ENCODE assay signal across 9 mouse cellular contexts in genomic region chr4:132180710-132181109, GRCm38 (mm10). TPM values are rescaled to one million over a fixed set of nuclear protein-coding genes. Genes with fewer than 3 reads are reported as not detected.
DNase-seq lines count a peak whose midpoint lies in the region; ATAC-seq and TF ChIP-seq lines count a peak whose summit lies in the region.
"Had no signal": no experiment of that assay in that cellular context is flagged by ENCODE, and none has a peak within 500 bp of the region (broad histone marks: within the 10 kb centered on the region; RNA-seq: fewer than 3 reads in every experiment).

No protein-coding gene starts in this region.

- no peak overlapping the region for H3K9ac ChIP-seq in midbrain, embryonic 16.5 days (ENCODE audit: low read depth, low read length)
- H3K9ac ChIP-seq in hindbrain, postnatal 0 days (replicated peaks; ENCODE audit: low read length) = no peak overlapping the region
- no peak overlapping the region for H3K9ac ChIP-seq in stomach, postnatal 0 days (ENCODE audit: low read length)
- H3K9ac ChIP-seq: liver, embryonic 13.5 days had no signal

- H3K36me3 ChIP-seq in midbrain, embryonic 10.5 days = peaks cover 50% of the 10 kb centered on the region
- H3K36me3 ChIP-seq in midbrain, embryonic 16.5 days (ENCODE audit: control insufficient read depth, insufficient read depth, low read length) = peaks cover 8% of the 10 kb centered on the region; the same call in 1 of the 2 replicates
- peaks cover 11% of the 10 kb centered on the region for H3K36me3 ChIP-seq in hindbrain, postnatal 0 days (ENCODE audit: insufficient read depth, low read length)
- H3K36me3 ChIP-seq in stomach, postnatal 0 days (ENCODE audit: control insufficient read depth, insufficient read depth, low read length) = peaks cover 3% of the 10 kb centered on the region; the same call in 1 of the 2 replicates

- no peaks in the 10 kb centered on the region for H3K9me3 ChIP-seq in midbrain, embryonic 10.5 days (replicated peaks)
- no peaks in the 10 kb centered on the region for H3K9me3 ChIP-seq in midbrain, embryonic 16.5 days (replicated peaks; ENCODE audit: control insufficient read depth, low read length, poor library complexity, severe bottlenecking)
- no peaks in the 10 kb centered on the region for H3K9me3 ChIP-seq in hindbrain, postnatal 0 days (ENCODE audit: low read length)
- H3K9me3 ChIP-seq in stomach, postnatal 0 days (ENCODE audit: control insufficient read depth, low read length) = no peaks in the 10 kb centered on the region
- H3K9me3 ChIP-seq: liver, embryonic 13.5 days had no signal

- no peak overlapping the region for H3K27ac ChIP-seq in midbrain, embryonic 10.5 days (replicated peaks)
- no peak overlapping the region for H3K27ac ChIP-seq in midbrain, embryonic 16.5 days (ENCODE audit: low read length)
- H3K27ac ChIP-seq in hindbrain, postnatal 0 days = no peak overlapping the region
- no peak overlapping the region for H3K27ac ChIP-seq in stomach, postnatal 0 days (replicated peaks)
- H3K27ac ChIP-seq: liver, embryonic 13.5 days had no signal

- DNase-seq in heart, adult 11 months = peak; percentile 58
- no peak for DNase-seq in heart, adult 9 months (ENCODE audit: low spot score in 2 of 2)
- peak; percentile 40 for DNase-seq in midbrain, embryonic 10.5 days (ENCODE audit: low spot score)
- peak; percentile 81 for DNase-seq in ZHBTc4 (ENCODE audit: low read depth, low spot score)
- peak; percentile 59 for DNase-seq in hindbrain, postnatal 0 days (ENCODE audit: low spot score)
- peak; percentile 50 for DNase-seq in stomach, postnatal 0 days (ENCODE audit: low spot score)
- DNase-seq in urinary bladder, postnatal 36 days (ENCODE audit: low spot score in 2 of 2) = no peak
- DNase-seq: liver, embryonic 13.5 days had no signal

- TF ChIP-seq EP300 in stomach, postnatal 0 days (optimal IDR thresholded peaks at IDR 0.05) = no peak

- no peaks in the 10 kb centered on the region for H3K27me3 ChIP-seq in midbrain, embryonic 10.5 days (ENCODE audit: low read depth, poor library complexity, severe bottlenecking)
- H3K27me3 ChIP-seq in midbrain, embryonic 16.5 days (ENCODE audit: control insufficient read depth, insufficient read depth, low read depth, low read length) = no peaks in the 10 kb centered on the region
- no peaks in the 10 kb centered on the region for H3K27me3 ChIP-seq in hindbrain, postnatal 0 days (ENCODE audit: insufficient read depth, low read length)
- H3K27me3 ChIP-seq in stomach, postnatal 0 days (ENCODE audit: control insufficient read depth, insufficient read depth, low read length) = no peaks in the 10 kb centered on the region
- H3K27me3 ChIP-seq: liver, embryonic 13.5 days had no signal

- ATAC-seq in midbrain, embryonic 16.5 days = no peak
- no peak for ATAC-seq in hindbrain, postnatal 0 days
- ATAC-seq in stomach, postnatal 0 days (ENCODE audit: low FRiP score, low TSS enrichment) = no peak

- H3K4me3 ChIP-seq in midbrain, embryonic 10.5 days = no peak overlapping the region
- H3K4me3 ChIP-seq in midbrain, embryonic 16.5 days (ENCODE audit: low read depth, low read length) = no peak overlapping the region
- no peak overlapping the region for H3K4me3 ChIP-seq in hindbrain, postnatal 0 days (ENCODE audit: low read length)
- H3K4me3 ChIP-seq in stomach, postnatal 0 days (ENCODE audit: low read depth, low read length) = no peak overlapping the region
- H3K4me3 ChIP-seq: liver, embryonic 13.5 days had no signal

- H3K4me2 ChIP-seq in midbrain, embryonic 16.5 days (ENCODE audit: low read length) = no peak overlapping the region
- no peak overlapping the region for H3K4me2 ChIP-seq in hindbrain, postnatal 0 days (ENCODE audit: low read depth, low read length)
- H3K4me2 ChIP-seq in stomach, postnatal 0 days (replicated peaks; ENCODE audit: low read depth) = no peak overlapping the region
- H3K4me2 ChIP-seq: liver, embryonic 13.5 days had no signal

- H3K4me1 ChIP-seq in midbrain, embryonic 10.5 days = no peaks in the 10 kb centered on the region
- H3K4me1 ChIP-seq in midbrain, embryonic 16.5 days (ENCODE audit: control insufficient read depth, insufficient read depth, low read length) = no peaks in the 10 kb centered on the region
- no peaks in the 10 kb centered on the region for H3K4me1 ChIP-seq in hindbrain, postnatal 0 days (ENCODE audit: insufficient read depth, low read length)
- H3K4me1 ChIP-seq in stomach, postnatal 0 days (replicated peaks; ENCODE audit: control insufficient read depth, insufficient read depth) = no peaks in the 10 kb centered on the region

- TF ChIP-seq CTCF in hindbrain, postnatal 0 days (IDR thresholded peaks at IDR 0.05; ENCODE audit: low read depth) = peak; percentile 53
- peak; percentile 61 for TF ChIP-seq CTCF in stomach, postnatal 0 days (IDR thresholded peaks at IDR 0.05; ENCODE audit: low read depth)

- WGBS in midbrain, embryonic 10.5 days = 78% methylated on average over 9 of the region's 9 CpGs
- 79% methylated on average over 9 of the region's 9 CpGs for WGBS in midbrain, embryonic 16.5 days
- WGBS in hindbrain, postnatal 0 days = 71% methylated on average over 9 of the region's 9 CpGs
- 67% methylated on average over 9 of the region's 9 CpGs for WGBS in stomach, postnatal 0 days

RNA-seq across cellular contexts. Expression of gene Ythdf2, which starts 31.4 kb away (rescaled TPM):
- polyA plus RNA-seq in midbrain, embryonic 10.5 days (2016; fragmentation: Nextera tagmentation; extraction: Ambion mirVana) = 148 and 150 TPM in 2 replicates
- 109 and 124 TPM in 2 replicates for polyA plus RNA-seq in midbrain, embryonic 16.5 days (2015; fragmentation: Nextera tagmentation; extraction: Ambion mirVana)
- total RNA-seq in hindbrain, postnatal 0 days (2014; rRNA removed) = 56.4 and 57.1 TPM in 2 replicates
- polyA plus RNA-seq in hindbrain, postnatal 0 days (2015; fragmentation: Nextera tagmentation; extraction: Ambion mirVana) = 86.4 and 87.7 TPM in 2 replicates
- polyA plus RNA-seq in stomach, postnatal 0 days (2015; fragmentation: Nextera tagmentation; extraction: Ambion mirVana) = 52.6 and 53.8 TPM in 2 replicates

RNA-seq across cellular contexts. Expression of gene Oprd1, which starts 36.4 kb away (rescaled TPM):
- 0.06 and 0.07 TPM in 2 replicates for polyA plus RNA-seq in midbrain, embryonic 10.5 days (2016; fragmentation: Nextera tagmentation; extraction: Ambion mirVana)
- polyA plus RNA-seq in midbrain, embryonic 16.5 days (2015; fragmentation: Nextera tagmentation; extraction: Ambion mirVana) = 0.39 and 0.84 TPM in 2 replicates
- total RNA-seq in hindbrain, postnatal 0 days (2014; rRNA removed) = 3.5 and 6.3 TPM in 2 replicates
- polyA plus RNA-seq in hindbrain, postnatal 0 days (2015; fragmentation: Nextera tagmentation; extraction: Ambion mirVana) = 0.66 and 0.86 TPM in 2 replicates
- polyA plus RNA-seq in stomach, postnatal 0 days (2015; fragmentation: Nextera tagmentation; extraction: Ambion mirVana) = 0.04 and 0.11 TPM in 2 replicates

Comparison
In these comparisons a context has a peak if more than half of its experiments do, and no peak if none do; other contexts are left out.
1. DNase-seq: peak in heart, adult 11 months (single experiment), midbrain, embryonic 10.5 days (single experiment), ZHBTc4 (single experiment), hindbrain, postnatal 0 days (single experiment) and stomach, postnatal 0 days (single experiment); none in heart, adult 9 months (0 of 2) and urinary bladder, postnatal 36 days (0 of 2).